Mouse (Mus musculus): ENCODE measurements at regions not wholly inside any gene's neighbourhood (a gene's known extent, or its start where the extent isn't known, plus 50 kb on each side); places are given as distances from the start of the nearest gene placed in this dataset.

- no peak for DNase-seq (ENCODE audit: low spot score)
Observed at GRCm38 (mm10) chr4:124154627-124155026, 236.8 kb upstream of the 4930535I16Rik start.

GRCm38 (mm10) chr4:124149771-124150451 is 232.1 kb upstream of the 4930535I16Rik start:
- no peak for DNase-seq (ENCODE audit: low spot score)

GRCm38 (mm10) chr4:124149037-124149436 is 231.2 kb upstream of the 4930535I16Rik start:
- no peak for DNase-seq (ENCODE audit: low spot score)

- no peak for DNase-seq (ENCODE audit: low spot score)
Observed at GRCm38 (mm10) chr4:124147276-124147675, 229.5 kb upstream of the 4930535I16Rik start.

GRCm38 (mm10) chr4:124146135-124146534 is 228.3 kb upstream of the 4930535I16Rik start:
- no peak for DNase-seq (ENCODE audit: low spot score)

GRCm38 (mm10) chr4:124143630-124144029 is 225.8 kb upstream of the 4930535I16Rik start:
- no peak for DNase-seq (ENCODE audit: low spot score)

- DNase-seq (ENCODE audit: low spot score), result no peak
Observed at GRCm38 (mm10) chr4:124143226-124143625, 225.4 kb upstream of the 4930535I16Rik start.

GRCm38 (mm10) chr4:124142083-124142482 is 224.3 kb upstream of the 4930535I16Rik start:
- peak; percentile 80 for DNase-seq (ENCODE audit: low spot score)

GRCm38 (mm10) chr4:124135165-124135470 is 217.3 kb upstream of the 4930535I16Rik start:
- DNase-seq (ENCODE audit: low spot score), result peak; percentile 18

GRCm38 (mm10) chr4:124134341-124135164 is 216.7 kb upstream of the 4930535I16Rik start:
- DNase-seq (ENCODE audit: low spot score), result no peak

GRCm38 (mm10) chr4:124130946-124131345 is 213.1 kb upstream of the 4930535I16Rik start:
- no peak for DNase-seq (ENCODE audit: low spot score)

- DNase-seq (ENCODE audit: low spot score), result no peak
Observed at GRCm38 (mm10) chr4:124126258-124126657, 208.4 kb upstream of the 4930535I16Rik start.

GRCm38 (mm10) chr4:124120334-124120733 is 202.5 kb upstream of the 4930535I16Rik start:
- no peak for DNase-seq (ENCODE audit: low spot score)

- no peak for DNase-seq (ENCODE audit: low spot score)
Observed at GRCm38 (mm10) chr4:124113856-124114345, 196.1 kb upstream of the 4930535I16Rik start.

GRCm38 (mm10) chr4:124110705-124111104 is 192.9 kb upstream of the 4930535I16Rik start:
- no peak for DNase-seq (ENCODE audit: low spot score)

- no peak for DNase-seq (ENCODE audit: low spot score)
Observed at GRCm38 (mm10) chr4:124109371-124109770, 191.5 kb upstream of the 4930535I16Rik start.

GRCm38 (mm10) chr4:124102684-124103083 is 184.9 kb upstream of the 4930535I16Rik start:
- no peak for DNase-seq (ENCODE audit: low spot score)

- DNase-seq (ENCODE audit: low spot score), result no peak
Observed at GRCm38 (mm10) chr4:124086801-124087200, 169.0 kb upstream of the 4930535I16Rik start.

- DNase-seq (ENCODE audit: low spot score), result no peak
Observed at GRCm38 (mm10) chr4:124086254-124086653, 168.4 kb upstream of the 4930535I16Rik start.

- no peak for DNase-seq (ENCODE audit: low spot score)
Observed at GRCm38 (mm10) chr4:124079603-124080002, 161.8 kb upstream of the 4930535I16Rik start.

- DNase-seq (ENCODE audit: low spot score), result no peak
Observed at GRCm38 (mm10) chr4:124075551-124075950, 157.7 kb upstream of the 4930535I16Rik start.

- no peak for DNase-seq (ENCODE audit: low spot score)
Observed at GRCm38 (mm10) chr4:124073646-124074045, 155.8 kb upstream of the 4930535I16Rik start.

GRCm38 (mm10) chr4:124064601-124065000 is 146.8 kb upstream of the 4930535I16Rik start:
- no peak for DNase-seq (ENCODE audit: low spot score)
